Mouse (Mus musculus): ENCODE data around the gene Inpp5a. TPM values are rescaled to one million over a fixed set of nuclear protein-coding genes. Genes with fewer than 3 reads are reported as not detected.

The Inpp5a gene
- polyA plus RNA-seq, 1 experiment from 2014 or later: 28.5 TPM

DNA sequence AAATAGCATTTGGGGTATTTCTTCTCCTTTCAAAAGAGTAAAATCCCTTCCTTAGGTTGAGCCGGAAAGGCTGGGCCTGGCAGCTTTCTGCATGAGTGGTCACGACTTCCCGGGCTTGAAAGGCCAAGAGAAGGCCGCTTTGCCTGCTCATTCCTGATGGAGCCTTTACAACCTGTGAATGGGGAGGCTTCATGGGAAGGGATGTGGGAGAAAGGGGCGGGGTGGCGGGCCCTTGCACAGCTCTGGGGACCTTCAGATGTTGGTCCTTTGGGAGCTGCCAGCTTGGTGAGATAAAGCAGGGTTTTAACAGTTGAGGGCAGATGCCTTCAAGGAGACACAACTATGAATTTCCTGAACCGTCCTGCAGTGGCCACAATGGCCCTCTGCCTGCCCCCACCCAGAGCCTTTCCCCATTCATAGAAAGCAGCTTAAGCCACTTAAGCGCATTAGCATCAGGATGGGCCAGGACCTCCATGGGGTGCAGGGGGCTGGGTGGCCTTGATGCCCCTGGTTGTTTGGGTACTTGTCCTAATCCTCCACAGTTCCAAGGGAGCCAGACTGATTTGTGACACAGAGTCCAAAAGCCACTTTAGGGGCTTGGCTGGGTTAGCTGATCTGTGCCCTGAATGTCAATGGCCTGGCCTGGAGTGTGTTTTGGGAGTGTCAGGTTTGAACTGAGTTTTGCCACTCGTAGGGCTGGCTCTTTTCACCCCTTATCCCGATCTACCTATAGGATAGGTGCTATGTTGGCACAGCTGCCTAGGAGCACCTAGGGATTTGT lies 168.0 kb downstream of the Inpp5a start:
- no peak for ATAC-seq (ENCODE audit: insufficient number of reproducible peaks, low FRiP score, low TSS enrichment, low read depth)
- Histone ChIP-seq H3K9ac (no peak overlapping the region), H3K27ac (no peak overlapping the region), H3K9me3 (no peaks in the 10 kb centered on the region), H3K4me3 (no peak overlapping the region), H3K27me3 (no peaks in the 10 kb centered on the region), H3K4me2 (no peak overlapping the region), H3K4me1 (no peaks in the 10 kb centered on the region), H3K36me3 (0 out of 2 replicates have a peak, but pooled peaks cover 13% of the 10 kb centered on the region)
- 61% methylated on average over 10 of the region's 10 CpGs for WGBS

DNA sequence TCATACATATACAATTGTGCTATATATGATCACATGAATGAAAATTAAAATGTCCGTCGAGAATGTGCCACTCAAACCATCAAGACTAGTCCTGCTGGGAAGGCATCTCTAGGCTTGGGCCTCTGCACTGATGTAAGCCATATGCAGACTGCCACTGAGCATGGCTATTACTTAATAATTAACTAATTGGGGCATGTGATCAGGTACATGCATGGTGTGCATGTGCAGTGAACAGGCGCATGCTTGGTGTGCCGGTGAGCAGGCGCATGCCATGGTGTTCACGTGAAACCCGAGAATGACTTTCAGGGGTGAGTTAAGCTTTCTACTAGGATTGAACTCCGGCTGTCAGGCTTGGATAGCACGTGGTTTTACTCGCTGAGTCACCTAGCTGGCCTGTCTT lies 170.8 kb downstream of the Inpp5a start:
- no peak for ATAC-seq (ENCODE audit: insufficient number of reproducible peaks, low FRiP score, low TSS enrichment, low read depth)
- no peak overlapping the region for H3K9ac ChIP-seq
- H3K36me3 ChIP-seq: peaks cover 22% of the 10 kb centered on the region
- no peak overlapping the region for H3K27ac ChIP-seq
- no peaks in the 10 kb centered on the region for H3K4me1 ChIP-seq
- 84% methylated on average over 10 of the region's 10 CpGs for WGBS
- no peak overlapping the region for H3K4me3 ChIP-seq
- no peaks in the 10 kb centered on the region for H3K9me3 ChIP-seq
- no peaks in the 10 kb centered on the region for H3K27me3 ChIP-seq
- no peak overlapping the region for H3K4me2 ChIP-seq

DNA sequence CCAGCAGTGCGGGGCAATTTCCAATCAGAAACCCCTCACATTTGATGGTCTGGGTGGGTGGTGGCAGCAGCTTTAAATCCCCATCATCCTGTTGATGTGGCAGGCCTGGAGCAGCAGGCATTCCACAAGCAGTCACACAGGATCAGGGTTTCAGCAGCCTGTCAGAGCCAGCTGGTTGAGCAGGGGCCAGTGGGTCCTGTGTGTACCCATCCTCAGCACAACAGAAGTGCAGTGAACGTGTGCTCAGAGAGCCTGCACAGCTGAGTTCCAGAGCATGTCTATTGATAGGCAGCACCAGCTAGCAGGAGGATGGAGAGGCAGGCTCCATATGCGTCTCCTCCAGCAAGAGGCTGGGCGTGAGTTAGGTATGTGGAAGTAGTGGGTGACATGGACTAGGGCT lies 174.5 kb downstream of the Inpp5a start:
- no peak for ATAC-seq (ENCODE audit: insufficient number of reproducible peaks, low FRiP score, low TSS enrichment, low read depth)
- H3K4me1 ChIP-seq: no peaks in the 10 kb centered on the region
- WGBS: 74% methylated on average over 4 of the region's 4 CpGs
- no peak overlapping the region for H3K4me3 ChIP-seq
- H3K36me3 ChIP-seq: peaks cover 43% of the 10 kb centered on the region
- no peaks in the 10 kb centered on the region for H3K27me3 ChIP-seq
- H3K4me2 ChIP-seq: no peak overlapping the region
- no peak overlapping the region for H3K9ac ChIP-seq
- no peak overlapping the region for H3K27ac ChIP-seq
- H3K9me3 ChIP-seq: no peaks in the 10 kb centered on the region

DNA sequence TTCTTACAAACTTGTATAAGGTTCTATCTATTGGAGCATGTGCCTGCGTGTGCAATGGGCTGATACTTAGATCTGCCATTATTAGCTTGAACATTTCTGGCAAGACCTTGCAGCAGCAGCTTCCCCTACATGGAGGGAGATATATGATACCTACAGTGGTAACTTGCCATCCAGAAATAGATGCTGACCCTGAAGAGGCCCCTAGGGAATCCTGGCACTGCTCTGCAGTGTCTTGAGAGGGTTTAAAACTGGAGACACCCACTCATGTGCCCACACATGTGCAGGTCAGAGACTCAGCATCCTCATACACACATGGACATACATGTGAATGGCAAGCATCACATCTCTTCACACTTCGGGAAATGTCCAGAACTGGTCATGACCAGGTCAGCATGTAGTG lies 175.3 kb downstream of the Inpp5a start:
- Histone ChIP-seq H3K4me3 (no peak overlapping the region), H3K27me3 (no peaks in the 10 kb centered on the region), H3K9me3 (no peaks in the 10 kb centered on the region), H3K36me3 (peaks cover 43% of the 10 kb centered on the region), H3K4me1 (no peaks in the 10 kb centered on the region), H3K9ac (no peak overlapping the region), H3K4me2 (no peak overlapping the region), H3K27ac (no peak overlapping the region)
- 95% methylated on average over 2 of the region's 2 CpGs for WGBS
- no peak for ATAC-seq (ENCODE audit: insufficient number of reproducible peaks, low FRiP score, low TSS enrichment, low read depth)

DNA sequence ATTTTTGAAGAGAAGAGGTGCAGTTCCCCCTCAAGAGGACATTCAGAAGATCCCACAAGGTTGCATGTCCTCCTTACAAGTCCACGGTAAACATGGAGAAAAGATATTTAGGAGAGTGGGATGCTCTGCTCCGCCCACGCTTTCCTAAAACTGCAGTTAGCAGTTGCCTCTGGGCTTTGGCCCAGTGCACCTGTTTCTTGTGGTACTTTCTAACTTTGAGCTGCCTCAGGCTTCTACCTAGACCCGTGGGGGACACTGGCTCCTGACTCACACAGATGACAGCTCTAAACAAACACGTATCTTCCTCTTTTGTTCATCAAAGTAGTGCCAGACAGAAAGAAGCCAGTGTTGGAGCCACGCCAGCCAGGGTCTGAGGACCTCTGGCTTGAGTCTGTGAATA lies 177.1 kb downstream of the Inpp5a start:
- no peak overlapping the region for H3K4me2 ChIP-seq
- H3K9ac ChIP-seq: no peak overlapping the region
- peaks cover 35% of the 10 kb centered on the region for H3K36me3 ChIP-seq
- WGBS: 74% methylated on average over 6 of the region's 6 CpGs
- H3K27me3 ChIP-seq: no peaks in the 10 kb centered on the region
- H3K4me3 ChIP-seq: no peak overlapping the region
- H3K4me1 ChIP-seq: no peaks in the 10 kb centered on the region
- H3K9me3 ChIP-seq: no peaks in the 10 kb centered on the region
- H3K27ac ChIP-seq: no peak overlapping the region
- no peak for ATAC-seq (ENCODE audit: insufficient number of reproducible peaks, low FRiP score, low TSS enrichment, low read depth)

DNA sequence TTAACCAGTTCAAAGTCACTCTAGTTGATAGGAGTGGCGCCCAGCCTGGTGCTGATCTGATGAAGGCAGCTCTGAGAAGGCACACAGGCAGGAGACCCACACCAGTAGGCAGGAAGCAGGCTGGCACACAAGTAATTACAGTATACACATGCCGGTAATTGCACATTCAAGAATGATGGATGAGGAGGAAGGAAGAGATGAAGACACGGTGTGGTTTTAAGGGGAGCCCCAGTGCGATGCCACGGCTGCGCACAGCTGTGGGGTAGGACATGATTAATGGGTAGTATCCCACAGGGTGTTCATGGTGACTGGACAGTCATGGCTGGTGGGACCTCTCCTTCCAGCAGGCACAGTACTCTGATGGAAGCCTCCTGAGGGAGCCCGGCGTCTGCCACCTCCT lies 177.6 kb downstream of the Inpp5a start:
- H3K9me3 ChIP-seq: no peaks in the 10 kb centered on the region
- H3K4me3 ChIP-seq: no peak overlapping the region
- H3K27ac ChIP-seq: no peak overlapping the region
- H3K4me2 ChIP-seq: no peak overlapping the region
- ATAC-seq (ENCODE audit: insufficient number of reproducible peaks, low FRiP score, low TSS enrichment, low read depth): no peak
- H3K4me1 ChIP-seq: no peaks in the 10 kb centered on the region
- H3K9ac ChIP-seq: no peak overlapping the region
- WGBS: 73% methylated on average over 8 of the region's 8 CpGs
- peaks cover 33% of the 10 kb centered on the region for H3K36me3 ChIP-seq
- no peaks in the 10 kb centered on the region for H3K27me3 ChIP-seq

DNA sequence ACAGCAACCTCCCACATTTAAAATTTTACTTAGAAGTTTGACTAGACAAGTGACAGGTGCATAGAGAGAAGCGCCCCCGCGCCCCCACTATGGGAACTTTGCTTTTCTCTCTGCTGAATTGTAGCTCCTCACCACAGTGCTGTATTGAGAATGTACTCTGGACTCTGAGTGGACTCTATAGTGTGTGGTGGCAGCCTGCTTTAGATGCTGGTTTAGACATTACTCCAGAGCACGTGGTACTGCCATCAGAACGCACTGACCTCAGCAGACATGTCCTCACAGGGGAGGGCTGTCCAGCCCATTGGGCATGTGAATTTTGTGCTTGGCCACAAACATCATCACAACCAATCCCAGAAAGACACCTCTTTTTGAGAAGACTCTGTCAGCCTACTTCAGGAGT lies 181.9 kb downstream of the Inpp5a start:
- no peak overlapping the region for H3K9ac ChIP-seq
- H3K4me3 ChIP-seq: no peak overlapping the region
- peaks cover 38% of the 10 kb centered on the region for H3K36me3 ChIP-seq
- no peaks in the 10 kb centered on the region for H3K4me1 ChIP-seq
- no peak overlapping the region for H3K4me2 ChIP-seq
- no peaks in the 10 kb centered on the region for H3K27me3 ChIP-seq
- WGBS: 96% methylated on average over 5 of the region's 5 CpGs
- H3K9me3 ChIP-seq: no peaks in the 10 kb centered on the region
- ATAC-seq (ENCODE audit: insufficient number of reproducible peaks, low FRiP score, low TSS enrichment, low read depth): no peak
- H3K27ac ChIP-seq: no peak overlapping the region

DNA sequence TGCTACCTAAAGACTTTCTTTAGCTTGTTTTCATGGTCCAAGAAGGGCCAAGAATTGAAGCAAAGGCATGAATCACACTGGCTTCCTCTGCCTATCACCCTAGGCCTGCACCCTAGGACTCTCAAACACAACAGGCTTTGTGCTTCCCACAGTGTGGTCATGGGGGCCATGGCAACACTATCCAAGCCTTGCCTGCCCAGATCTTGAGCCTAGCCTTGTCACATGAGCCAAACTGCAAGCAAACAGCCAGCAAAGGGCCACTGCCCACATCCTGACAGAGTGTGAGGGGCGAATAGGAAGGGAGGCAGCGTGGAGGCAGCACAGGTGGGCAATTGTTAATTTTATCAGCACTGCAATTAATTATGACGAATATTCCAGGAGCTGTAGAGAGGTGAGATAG lies 183.8 kb downstream of the Inpp5a start:
- H3K4me3 ChIP-seq: no peak overlapping the region
- no peak overlapping the region for H3K4me2 ChIP-seq
- H3K36me3 ChIP-seq: peaks cover 37% of the 10 kb centered on the region
- no peak overlapping the region for H3K27ac ChIP-seq
- H3K9ac ChIP-seq: no peak overlapping the region
- H3K4me1 ChIP-seq: no peaks in the 10 kb centered on the region
- ATAC-seq (ENCODE audit: insufficient number of reproducible peaks, low FRiP score, low TSS enrichment, low read depth): no peak
- WGBS: 84% methylated on average over 3 of the region's 3 CpGs
- peaks cover 6% of the 10 kb centered on the region for H3K27me3 ChIP-seq
- H3K9me3 ChIP-seq: no peaks in the 10 kb centered on the region

DNA sequence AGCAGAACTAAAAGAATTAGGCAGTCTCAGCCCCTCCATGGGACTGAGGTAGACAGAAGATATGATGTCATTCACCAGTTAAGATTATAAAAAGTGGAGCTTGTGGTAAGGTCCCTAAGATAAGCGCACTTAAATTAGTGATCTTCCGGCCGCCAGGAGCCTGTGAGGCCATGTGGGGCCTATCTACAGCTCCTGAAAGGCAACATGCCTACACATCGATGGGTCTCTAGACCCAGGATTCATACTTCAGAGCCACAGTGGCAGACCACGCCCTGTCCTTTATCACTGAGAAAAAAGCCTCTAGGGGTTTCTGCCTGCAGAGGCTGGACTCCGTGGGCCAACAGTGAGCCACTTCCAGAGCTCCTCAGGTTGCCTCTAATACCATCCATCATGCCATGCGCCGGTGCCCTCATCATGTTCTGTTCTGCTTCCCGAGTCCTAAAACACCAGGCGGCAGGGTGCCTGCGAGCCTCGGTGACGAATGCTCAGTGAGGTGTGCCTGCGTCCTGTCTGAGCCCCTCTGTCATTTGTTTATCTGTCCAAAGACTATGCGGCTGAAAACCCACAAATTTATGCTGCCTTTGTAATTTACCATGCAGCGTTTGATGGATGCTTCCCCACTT lies 187.3 kb downstream of the Inpp5a start:
- no peak overlapping the region for H3K4me3 ChIP-seq
- no peak overlapping the region for H3K4me2 ChIP-seq
- H3K27me3 ChIP-seq: peaks cover 41% of the 10 kb centered on the region
- H3K27ac ChIP-seq: no peak overlapping the region
- no peaks in the 10 kb centered on the region for H3K9me3 ChIP-seq
- 79% methylated on average over 16 of the region's 16 CpGs for WGBS
- H3K4me1 ChIP-seq: peaks cover 5% of the 10 kb centered on the region
- no peak for ATAC-seq (ENCODE audit: insufficient number of reproducible peaks, low FRiP score, low TSS enrichment, low read depth)
- peaks cover 47% of the 10 kb centered on the region for H3K36me3 ChIP-seq
- no peak overlapping the region for H3K9ac ChIP-seq

DNA sequence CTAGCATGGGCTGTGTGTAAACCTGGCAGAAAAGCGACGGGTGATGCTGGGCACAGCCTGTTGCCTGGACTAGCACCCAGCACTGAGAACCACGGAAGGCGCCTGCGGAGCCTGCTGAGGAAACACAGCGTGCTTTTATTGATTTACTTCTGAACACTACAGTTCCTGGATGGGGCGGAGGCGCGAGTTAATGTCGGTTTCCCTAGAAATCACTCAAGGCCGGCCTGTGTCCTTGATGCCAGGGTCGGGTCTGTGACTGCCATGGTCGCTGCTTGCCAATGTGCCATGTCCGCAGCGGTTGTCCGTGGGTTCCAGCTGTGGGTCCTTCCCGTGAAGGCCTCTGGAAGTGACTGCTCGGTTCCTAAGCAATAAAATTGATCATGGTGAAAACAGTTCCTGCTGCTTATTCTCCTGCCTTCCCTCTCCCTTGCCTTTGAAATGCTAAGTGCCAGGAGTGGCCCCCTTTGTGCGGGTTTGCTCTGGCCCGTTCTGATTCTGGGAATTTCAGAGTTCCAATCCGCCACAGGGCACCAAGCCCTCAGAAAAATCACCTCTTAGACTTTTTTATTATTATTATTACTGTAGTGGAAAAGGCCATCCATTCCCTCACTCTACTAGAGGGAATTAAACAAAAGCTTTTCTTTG lies 190.5 kb downstream of the Inpp5a start:
- no peak overlapping the region for H3K9ac ChIP-seq
- H3K4me1 ChIP-seq: peaks cover 30% of the 10 kb centered on the region
- no peak overlapping the region for H3K4me3 ChIP-seq
- no peak overlapping the region for H3K27ac ChIP-seq
- ATAC-seq (ENCODE audit: insufficient number of reproducible peaks, low FRiP score, low TSS enrichment, low read depth): no peak
- H3K36me3 ChIP-seq: peaks cover 42% of the 10 kb centered on the region
- peaks cover 73% of the 10 kb centered on the region for H3K27me3 ChIP-seq
- WGBS: 73% methylated on average over 21 of the region's 21 CpGs
- no peaks in the 10 kb centered on the region for H3K9me3 ChIP-seq
- H3K4me2 ChIP-seq: no peak overlapping the region

DNA sequence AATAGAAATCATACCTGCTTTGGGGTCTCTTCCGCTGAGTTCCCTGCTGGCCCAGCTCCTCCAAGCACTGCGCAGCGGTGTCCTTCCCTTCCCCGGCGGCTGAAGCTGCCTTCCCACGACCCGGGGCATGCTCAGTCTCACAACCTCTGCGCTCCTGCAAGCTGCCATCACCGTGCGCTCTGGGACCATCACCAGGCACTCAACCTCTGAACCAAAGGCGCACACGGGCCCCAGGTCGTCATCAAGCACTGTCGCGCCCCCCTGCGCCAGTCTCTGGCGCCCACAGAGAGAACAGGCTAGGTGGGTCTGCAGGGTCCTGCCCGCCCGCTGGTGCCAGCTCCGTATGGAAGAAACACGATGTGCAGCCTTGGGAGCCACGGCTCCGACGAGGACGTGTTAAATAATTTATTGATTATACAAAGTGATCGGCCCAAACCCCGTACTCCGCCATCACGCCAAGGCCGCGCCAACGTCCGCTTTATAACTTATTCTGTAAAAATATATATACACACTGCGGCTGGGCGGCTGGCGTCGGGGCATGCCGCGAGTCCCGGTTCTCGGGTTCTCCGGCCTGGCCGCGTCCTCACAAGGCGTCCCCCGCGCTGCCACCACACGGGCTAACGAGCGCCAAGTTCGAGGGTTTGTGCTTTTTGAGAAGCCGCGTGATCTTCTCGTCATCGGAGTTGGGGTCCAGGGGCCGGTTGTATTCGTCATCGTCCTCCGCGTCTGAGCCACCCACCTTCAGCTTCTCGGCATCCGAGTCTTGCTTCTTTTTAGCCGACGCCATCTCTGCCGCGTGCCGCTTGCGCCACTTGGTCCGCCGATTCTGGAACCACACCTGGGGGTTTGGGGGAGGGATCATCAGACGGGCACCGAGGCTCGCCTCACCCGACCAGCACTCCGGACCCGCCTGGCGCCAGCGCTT lies 192.2 kb downstream of the Inpp5a start:
- no peaks in the 10 kb centered on the region for H3K9me3 ChIP-seq
- H3K9ac ChIP-seq: no peak overlapping the region
- H3K4me3 ChIP-seq: peak overlapping the region; percentile 35
- no peak for ATAC-seq (ENCODE audit: insufficient number of reproducible peaks, low FRiP score, low TSS enrichment, low read depth)
- peak overlapping the region; percentile 62 for H3K4me2 ChIP-seq
- H3K27ac ChIP-seq: no peak overlapping the region
- 2% methylated on average over 78 of the region's 78 CpGs for WGBS
- H3K36me3 ChIP-seq: peaks cover 27% of the 10 kb centered on the region
- peaks cover 90% of the 10 kb centered on the region for H3K27me3 ChIP-seq
- peaks cover 42% of the 10 kb centered on the region for H3K4me1 ChIP-seq

All from limb, embryonic 15.5 days (tissue).